ENCODE assay signal across 18 mouse cellular contexts in the genomic region with DNA sequence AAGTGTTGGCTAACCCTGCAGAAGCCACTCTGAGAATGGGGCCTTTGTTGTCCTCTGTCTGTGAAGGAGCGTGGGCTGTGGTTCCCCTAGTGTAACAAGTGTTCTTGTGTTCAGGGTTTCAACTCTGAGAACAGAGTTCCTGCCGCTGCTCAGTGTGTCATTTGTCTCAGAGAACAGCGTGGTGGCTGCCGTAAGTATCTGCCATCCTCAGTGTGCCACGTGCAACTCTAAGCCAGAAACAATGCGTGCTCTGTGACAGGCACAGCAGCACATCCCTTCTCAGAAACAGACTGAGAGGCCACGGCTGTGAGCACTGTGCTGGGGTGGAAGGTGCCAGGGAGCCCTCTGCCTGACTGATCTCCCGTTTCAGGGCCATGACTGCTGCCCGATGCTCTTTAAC. TPM values are rescaled to one million over a fixed set of nuclear protein-coding genes. Genes with fewer than 3 reads are reported as not detected.
DNase-seq lines count a peak whose midpoint lies in the region; ATAC-seq and TF ChIP-seq lines count a peak whose summit lies in the region.
"Had no signal": no experiment of that assay in that cellular context is flagged by ENCODE, and none has a peak within 500 bp of the region (broad histone marks: within the 10 kb centered on the region; RNA-seq: fewer than 3 reads in every experiment).

No protein-coding gene starts in this region.

- H3K4me3 ChIP-seq in forebrain, postnatal 0 days (ENCODE audit: low read depth, low read length): no peak overlapping the region
- H3K4me3 ChIP-seq in forebrain, embryonic 15.5 days: no peak overlapping the region
- no peak overlapping the region for H3K4me3 ChIP-seq in stomach, embryonic 16.5 days (replicated peaks; ENCODE audit: low read length)
- no peak overlapping the region for H3K4me3 ChIP-seq in stomach, postnatal 0 days (ENCODE audit: low read depth, low read length)
- H3K4me3 ChIP-seq: forebrain, embryonic 10.5 days; heart, embryonic 15.5 days; lung, embryonic 15.5 days had no signal

- no peak for DNase-seq in forebrain, postnatal 0 days
- DNase-seq in layer of hippocampus, adult 8-10 months (ENCODE audit: low spot score in 2 of 2): peak; percentile 59 to 71
- DNase-seq in layer of hippocampus, postnatal 10 days (ENCODE audit: low spot score in 2 of 2): no peak
- DNase-seq in stomach, postnatal 0 days (ENCODE audit: low spot score): no peak
- DNase-seq in ovary, postnatal 10 days (ENCODE audit: low spot score): no peak
- no peak for DNase-seq in urinary bladder, adult 18-20 months (ENCODE audit: low spot score in 2 of 2)
- DNase-seq: kidney, adult 18-20 months; kidney, postnatal 25 days; liver had no signal

- no peaks in the 10 kb centered on the region for H3K4me1 ChIP-seq in forebrain, postnatal 0 days (ENCODE audit: insufficient read depth)
- H3K4me1 ChIP-seq in forebrain, embryonic 15.5 days: no peaks in the 10 kb centered on the region
- H3K4me1 ChIP-seq in stomach, embryonic 16.5 days (ENCODE audit: control insufficient read depth, insufficient read depth, low read length): no peaks in the 10 kb centered on the region
- no peaks in the 10 kb centered on the region for H3K4me1 ChIP-seq in stomach, postnatal 0 days (replicated peaks; ENCODE audit: control insufficient read depth, insufficient read depth)
- H3K4me1 ChIP-seq: forebrain, embryonic 10.5 days; heart, embryonic 15.5 days; lung, embryonic 15.5 days had no signal

- no peaks in the 10 kb centered on the region for H3K9me3 ChIP-seq in forebrain, postnatal 0 days (ENCODE audit: low read length)
- H3K9me3 ChIP-seq in forebrain, embryonic 15.5 days: no peaks in the 10 kb centered on the region
- no peaks in the 10 kb centered on the region for H3K9me3 ChIP-seq in stomach, embryonic 16.5 days (replicated peaks; ENCODE audit: control insufficient read depth, low read length)
- no peaks in the 10 kb centered on the region for H3K9me3 ChIP-seq in stomach, postnatal 0 days (ENCODE audit: control insufficient read depth, low read length)
- H3K9me3 ChIP-seq: forebrain, embryonic 10.5 days; heart, embryonic 15.5 days; lung, embryonic 15.5 days had no signal

- no peaks in the 10 kb centered on the region for H3K27me3 ChIP-seq in forebrain, postnatal 0 days (ENCODE audit: insufficient read depth, low read length)
- H3K27me3 ChIP-seq in forebrain, embryonic 15.5 days: no peaks in the 10 kb centered on the region
- no peaks in the 10 kb centered on the region for H3K27me3 ChIP-seq in stomach, embryonic 16.5 days (ENCODE audit: control insufficient read depth, insufficient read depth, low read length)
- H3K27me3 ChIP-seq in stomach, postnatal 0 days (ENCODE audit: control insufficient read depth, insufficient read depth, low read length): no peaks in the 10 kb centered on the region
- H3K27me3 ChIP-seq: heart, embryonic 15.5 days; lung, embryonic 15.5 days had no signal

- 83% methylated on average over 9 of the region's 9 CpGs for WGBS in forebrain, postnatal 0 days
- WGBS in forebrain, embryonic 15.5 days: 85% methylated on average over 9 of the region's 9 CpGs
- 84% methylated on average over 9 of the region's 9 CpGs for WGBS in stomach, embryonic 16.5 days
- 90% methylated on average over 9 of the region's 9 CpGs for WGBS in stomach, postnatal 0 days

- peaks cover 92% of the 10 kb centered on the region for H3K36me3 ChIP-seq in forebrain, postnatal 0 days (ENCODE audit: insufficient read depth)
- peaks cover 92% of the 10 kb centered on the region for H3K36me3 ChIP-seq in forebrain, embryonic 15.5 days
- H3K36me3 ChIP-seq in stomach, embryonic 16.5 days (ENCODE audit: control insufficient read depth, insufficient read depth, low read length): peaks cover 45% of the 10 kb centered on the region
- peaks cover 39% of the 10 kb centered on the region for H3K36me3 ChIP-seq in stomach, postnatal 0 days (ENCODE audit: control insufficient read depth, insufficient read depth, low read length)

- no peak overlapping the region for H3K9ac ChIP-seq in forebrain, postnatal 0 days
- H3K9ac ChIP-seq in forebrain, embryonic 15.5 days (replicated peaks): no peak overlapping the region
- H3K9ac ChIP-seq in stomach, embryonic 16.5 days (ENCODE audit: low read length): no peak overlapping the region
- no peak overlapping the region for H3K9ac ChIP-seq in stomach, postnatal 0 days (ENCODE audit: low read length)
- H3K9ac ChIP-seq: heart, embryonic 15.5 days; lung, embryonic 15.5 days had no signal

- no peak overlapping the region for H3K27ac ChIP-seq in forebrain, postnatal 0 days (ENCODE audit: low read depth, low read length)
- H3K27ac ChIP-seq in forebrain, embryonic 15.5 days (replicated peaks): no peak overlapping the region
- H3K27ac ChIP-seq in stomach, embryonic 16.5 days (ENCODE audit: low read length): no peak overlapping the region
- no peak overlapping the region for H3K27ac ChIP-seq in stomach, postnatal 0 days (replicated peaks)
- H3K27ac ChIP-seq: forebrain, embryonic 10.5 days; heart, embryonic 15.5 days; lung, embryonic 15.5 days had no signal

- H3K4me2 ChIP-seq in forebrain, postnatal 0 days (ENCODE audit: low read depth): no peak overlapping the region
- H3K4me2 ChIP-seq in forebrain, embryonic 15.5 days (replicated peaks): no peak overlapping the region
- no peak overlapping the region for H3K4me2 ChIP-seq in stomach, embryonic 16.5 days (ENCODE audit: low read depth, low read length)
- H3K4me2 ChIP-seq in stomach, postnatal 0 days (replicated peaks; ENCODE audit: low read depth): no peak overlapping the region
- H3K4me2 ChIP-seq: heart, embryonic 15.5 days; lung, embryonic 15.5 days had no signal

- no peak for TF ChIP-seq CTCF in forebrain, postnatal 0 days (IDR thresholded peaks at IDR 0.05; ENCODE audit: low read depth)
- TF ChIP-seq CTCF in stomach, postnatal 0 days (IDR thresholded peaks at IDR 0.05; ENCODE audit: low read depth): no peak

- TF ChIP-seq EP300 in stomach, postnatal 0 days (optimal IDR thresholded peaks at IDR 0.05): no peak

- ATAC-seq in forebrain, postnatal 0 days: peak; percentile 70
- no peak for ATAC-seq in forebrain, embryonic 15.5 days (replicated peaks)
- peak; percentile 49; the same call in 1 of the 2 replicates for ATAC-seq in stomach, embryonic 16.5 days (ENCODE audit: insufficient read depth, low FRiP score)
- no peak for ATAC-seq in stomach, postnatal 0 days (ENCODE audit: low FRiP score, low TSS enrichment)

RNA-seq across cellular contexts. Expression of a gene that starts 9.7 kb away (rescaled TPM):
- total RNA-seq in forebrain, postnatal 0 days (2014; rRNA removed): 28.6 and 34.2 TPM in 2 replicates
- 59.9 and 67.1 TPM in 2 replicates for polyA plus RNA-seq in forebrain, postnatal 0 days (2015; fragmentation: Nextera tagmentation; extraction: Ambion mirVana)
- polyA plus RNA-seq in forebrain, embryonic 15.5 days (2015; fragmentation: Nextera tagmentation; extraction: Ambion mirVana): 57.0 and 60.4 TPM in 2 replicates
- 10 to 100 TPM; 16.9 to 66.2 (median 37.8) TPM for total RNA-seq in layer of hippocampus, adult 8-10 months (2022)
- 10 to 100 TPM; 25.5 to 39.0 TPM for total RNA-seq in layer of hippocampus, postnatal 10 days (2021)
- polyA plus RNA-seq in stomach, embryonic 16.5 days (2015; fragmentation: Nextera tagmentation; extraction: Ambion mirVana): 381 and 399 TPM in 2 replicates
- 283 and 304 TPM in 2 replicates for polyA plus RNA-seq in stomach, postnatal 0 days (2015; fragmentation: Nextera tagmentation; extraction: Ambion mirVana)

RNA-seq across cellular contexts. Expression of a gene that starts 20.5 kb away (rescaled TPM):
- total RNA-seq in forebrain, postnatal 0 days (2014; rRNA removed): 0.46 TPM in 1 of 2 replicates, not detected in the other
- polyA plus RNA-seq in forebrain, postnatal 0 days (2015; fragmentation: Nextera tagmentation; extraction: Ambion mirVana): not detected in 2 replicates
- not detected in 2 replicates for polyA plus RNA-seq in forebrain, embryonic 15.5 days (2015; fragmentation: Nextera tagmentation; extraction: Ambion mirVana)
- not detected for total RNA-seq in layer of hippocampus, adult 8-10 months (2022)
- total RNA-seq in layer of hippocampus, postnatal 10 days (2021): not detected
- polyA plus RNA-seq in stomach, embryonic 16.5 days (2015; fragmentation: Nextera tagmentation; extraction: Ambion mirVana): 0.08 and 0.27 TPM in 2 replicates
- polyA plus RNA-seq in stomach, postnatal 0 days (2015; fragmentation: Nextera tagmentation; extraction: Ambion mirVana): 0.10 and 0.17 TPM in 2 replicates
- total RNA-seq: granulocyte monocyte progenitor cell, adult 5-6 weeks; megakaryocyte, adult 5-6 weeks had no signal
- polyA plus RNA-seq: embryonic facial prominence, embryonic 11.5 days; forebrain, embryonic 10.5 days; heart, embryonic 15.5 days; lung, embryonic 15.5 days; stomach, embryonic 14.5 days had no signal

RNA-seq across cellular contexts. Expression of a gene that starts 20.7 kb away (rescaled TPM):
- total RNA-seq in forebrain, postnatal 0 days (2014; rRNA removed): 146 and 156 TPM in 2 replicates
- 246 and 273 TPM in 2 replicates for polyA plus RNA-seq in forebrain, postnatal 0 days (2015; fragmentation: Nextera tagmentation; extraction: Ambion mirVana)
- polyA plus RNA-seq in forebrain, embryonic 15.5 days (2015; fragmentation: Nextera tagmentation; extraction: Ambion mirVana): 246 and 258 TPM in 2 replicates
- total RNA-seq in layer of hippocampus, adult 8-10 months (2022): 100 to 1,000 TPM; 223 to 245 (median 243) TPM
- total RNA-seq in layer of hippocampus, postnatal 10 days (2021): 100 to 1,000 TPM; 199 to 202 TPM
- 148 and 155 TPM in 2 replicates for polyA plus RNA-seq in stomach, embryonic 16.5 days (2015; fragmentation: Nextera tagmentation; extraction: Ambion mirVana)
- 142 and 145 TPM in 2 replicates for polyA plus RNA-seq in stomach, postnatal 0 days (2015; fragmentation: Nextera tagmentation; extraction: Ambion mirVana)

RNA-seq across cellular contexts. Expression of a gene that starts 35.7 kb away (rescaled TPM):
- 65.9 and 66.4 TPM in 2 replicates for total RNA-seq in forebrain, postnatal 0 days (2014; rRNA removed)
- 135 and 140 TPM in 2 replicates for polyA plus RNA-seq in forebrain, postnatal 0 days (2015; fragmentation: Nextera tagmentation; extraction: Ambion mirVana)
- polyA plus RNA-seq in forebrain, embryonic 15.5 days (2015; fragmentation: Nextera tagmentation; extraction: Ambion mirVana): 110 and 114 TPM in 2 replicates
- total RNA-seq in layer of hippocampus, adult 8-10 months (2022): 10 to 100 TPM; 70.8 to 100.0 (median 83.5) TPM
- total RNA-seq in layer of hippocampus, postnatal 10 days (2021): 100 to 1,000 TPM; 139 to 140 TPM
- polyA plus RNA-seq in stomach, embryonic 16.5 days (2015; fragmentation: Nextera tagmentation; extraction: Ambion mirVana): 77.8 and 81.4 TPM in 2 replicates
- polyA plus RNA-seq in stomach, postnatal 0 days (2015; fragmentation: Nextera tagmentation; extraction: Ambion mirVana): 51.1 and 62.0 TPM in 2 replicates

RNA-seq across cellular contexts. Expression of a gene that starts 35.8 kb away (rescaled TPM):
- total RNA-seq in forebrain, postnatal 0 days (2014; rRNA removed): 127 and 138 TPM in 2 replicates
- 166 and 206 TPM in 2 replicates for polyA plus RNA-seq in forebrain, postnatal 0 days (2015; fragmentation: Nextera tagmentation; extraction: Ambion mirVana)
- polyA plus RNA-seq in forebrain, embryonic 15.5 days (2015; fragmentation: Nextera tagmentation; extraction: Ambion mirVana): 203 and 216 TPM in 2 replicates
- total RNA-seq in layer of hippocampus, adult 8-10 months (2022): 10 to 100 TPM; 67.8 to 76.8 (median 73.0) TPM
- 10 to 100 TPM; 80.5 to 85.9 TPM for total RNA-seq in layer of hippocampus, postnatal 10 days (2021)
- 147 and 167 TPM in 2 replicates for polyA plus RNA-seq in stomach, embryonic 16.5 days (2015; fragmentation: Nextera tagmentation; extraction: Ambion mirVana)
- polyA plus RNA-seq in stomach, postnatal 0 days (2015; fragmentation: Nextera tagmentation; extraction: Ambion mirVana): 128 and 129 TPM in 2 replicates

Comparison
In these comparisons a context has a peak if more than half of its experiments do, and no peak if none do; other contexts are left out.
1. ATAC-seq: peak in forebrain, postnatal 0 days (single experiment) and stomach, embryonic 16.5 days (single experiment); none in forebrain, embryonic 15.5 days (single experiment) and stomach, postnatal 0 days (single experiment).
2. DNase-seq: peak in layer of hippocampus, adult 8-10 months (2 of 2); none in forebrain, postnatal 0 days (single experiment), layer of hippocampus, postnatal 10 days (0 of 2), stomach, postnatal 0 days (single experiment), ovary, postnatal 10 days (single experiment) and urinary bladder, adult 18-20 months (0 of 2).